Mouse (Mus musculus) central nervous system, embryonic 18 days (tissue): ENCODE results near the gene Hamp. TPM values are rescaled to one million over a fixed set of nuclear protein-coding genes. Genes with fewer than 3 reads are reported as not detected.

Source experiments
- polyA plus RNA-seq: library from polyadenylated mRNA; depleted of rRNA; stranded (reverse); fragments of >200 nt; gene quantifications from 2 replicates; pipeline ENCODE4 v1.2.3, GENCODE M21; 2012; rRNA removed

The Hamp gene
- polyA plus RNA-seq = 0.30 TPM in 1 of 2 replicates, not detected in the other

GRCm38 (mm10) chr7:30943909-30944635 lies at the start of gene Hamp:
Gene Hamp (minus strand): TSS chr7:30944032.

GRCm38 (mm10) chr7:30973501-30974289 lies 29.9 kb upstream of the Hamp start, which contains the start of gene Fam187b:
Gene Fam187b (plus strand): TSS chr7:30973790.

GRCm38 (mm10) chr7:30973251-30973500 lies 29.3 kb upstream of the Hamp start, which contains the start of gene Lsr:
Gene Lsr (minus strand): TSS chr7:30973464.

GRCm38 (mm10) chr7:30956756-30957366 lies 13.0 kb upstream of the Hamp start, which contains the start of gene Usf2:
Gene Usf2 (minus strand): TSS chr7:30956803.

GRCm38 (mm10) chr7:30924581-30924980 lies 19.3 kb downstream of the Hamp start, which contains the start of gene Hamp2:
Gene Hamp2 (minus strand): TSS chr7:30924681.

GRCm38 (mm10) chr7:30914732-30915131 lies 29.1 kb downstream of the Hamp start, which contains the start of gene Mag:
Gene Mag (minus strand): TSS chr7:30914873.

Other genes starting within 250 kb of the Hamp start
- not detected in 2 replicates for gene 2200002J24Rik, start 245.1 kb downstream of the Hamp start, polyA plus RNA-seq
- gene Atp4a, start 231.8 kb downstream of the Hamp start, polyA plus RNA-seq = 2.9 and 3.7 TPM in 2 replicates
- gene Tmem147, start 214.5 kb downstream of the Hamp start, polyA plus RNA-seq = 226 TPM in 2 replicates
- gene Gapdhs, start 200.4 kb downstream of the Hamp start, polyA plus RNA-seq = 0.13 and 0.17 TPM in 2 replicates
- 4.8 and 16.7 TPM in 2 replicates for gene Sbsn, start 192.6 kb downstream of the Hamp start, polyA plus RNA-seq
- 4.2 and 71.6 TPM in 2 replicates for gene Dmkn, start 180.3 kb downstream of the Hamp start, polyA plus RNA-seq
- gene Krtdap, start 156.1 kb downstream of the Hamp start, polyA plus RNA-seq = 0.41 and 2.3 TPM in 2 replicates
- 0.12 and 0.36 TPM in 2 replicates for gene Ffar2, start 120.3 kb downstream of the Hamp start, polyA plus RNA-seq
- gene Ffar3, start 87.9 kb downstream of the Hamp start, polyA plus RNA-seq = 0.04 TPM in 1 of 2 replicates, not detected in the other
- gene Ffar1, start 82.5 kb downstream of the Hamp start, polyA plus RNA-seq = not detected in 2 replicates
- gene Cd22, start 63.7 kb downstream of the Hamp start, polyA plus RNA-seq = 0.05 and 0.28 TPM in 2 replicates
- gene Mag, start 29.2 kb downstream of the Hamp start, polyA plus RNA-seq = 2.1 and 3.7 TPM in 2 replicates
- not detected in 2 replicates for gene Hamp2, start 19.4 kb downstream of the Hamp start, polyA plus RNA-seq
- gene Usf2, start 12.8 kb upstream of the Hamp start, polyA plus RNA-seq = 151 and 162 TPM in 2 replicates
- gene Lsr, start 29.4 kb upstream of the Hamp start, polyA plus RNA-seq = 15.1 and 19.2 TPM in 2 replicates
- gene Fam187b, start 29.8 kb upstream of the Hamp start, polyA plus RNA-seq = 0.39 and 0.44 TPM in 2 replicates
- 25.6 and 27.1 TPM in 2 replicates for gene Fxyd5, start 98.4 kb upstream of the Hamp start, polyA plus RNA-seq
- gene Fxyd7, start 107.4 kb upstream of the Hamp start, polyA plus RNA-seq = 181 and 192 TPM in 2 replicates
- 15.8 and 27.5 TPM in 2 replicates for gene Fxyd1, start 113.2 kb upstream of the Hamp start, polyA plus RNA-seq
- gene Lgi4, start 115.3 kb upstream of the Hamp start, polyA plus RNA-seq = 1.1 and 2.0 TPM in 2 replicates
- gene Fxyd3, start 132.7 kb upstream of the Hamp start, polyA plus RNA-seq = 0.12 and 1.5 TPM in 2 replicates
- gene Hpn, start 171.3 kb upstream of the Hamp start, polyA plus RNA-seq = 0.83 and 0.88 TPM in 2 replicates
- 40.6 and 44.1 TPM in 2 replicates for gene Scn1b, start 183.0 kb upstream of the Hamp start, polyA plus RNA-seq
- gene Gramd1a, start 211.9 kb upstream of the Hamp start, polyA plus RNA-seq = 407 and 430 TPM in 2 replicates